Comparison of ENCODE assay signal across 23 mouse cellular contexts in genomic region chr6:96544832-96545231, GRCm38 (mm10).
DNase-seq lines count a peak whose midpoint lies in the region; ATAC-seq and TF ChIP-seq lines count a peak whose summit lies in the region.
"Had no signal": no experiment of that assay in that cellular context is flagged by ENCODE, and none has a peak within 500 bp of the region (broad histone marks: within the 10 kb centered on the region; RNA-seq: fewer than 3 reads in every experiment).

No protein-coding gene starts in this region.

- no peak overlapping the region for H3K4me2 ChIP-seq in forebrain, embryonic 11.5 days (ENCODE audit: low read depth, low read length, severe bottlenecking)
- no peak overlapping the region for H3K4me2 ChIP-seq in embryonic facial prominence, embryonic 14.5 days (ENCODE audit: low read depth, low read length)
- no peak overlapping the region for H3K4me2 ChIP-seq in hindbrain, embryonic 13.5 days
- H3K4me2 ChIP-seq: embryonic facial prominence, embryonic 15.5 days; heart, embryonic 15.5 days; liver, embryonic 11.5 days; lung, embryonic 14.5 days; stomach, embryonic 15.5 days had no signal

- peak; percentile 77 for ATAC-seq in forebrain, embryonic 11.5 days (replicated peaks; ENCODE audit: low FRiP score)
- no peak for ATAC-seq in embryonic facial prominence, embryonic 14.5 days (ENCODE audit: low read depth)
- ATAC-seq in hindbrain, embryonic 13.5 days (ENCODE audit: low FRiP score) = peak; percentile 65
- ATAC-seq in megakaryocyte, adult 5-6 weeks (ENCODE audit: poor library complexity, severe bottlenecking) = no peak
- ATAC-seq: CD4-positive, CD25-positive, alpha-beta regulatory T cell, adult 4 months had no signal

- H3K27me3 ChIP-seq in forebrain, embryonic 11.5 days (ENCODE audit: control insufficient read depth, insufficient read depth, low read length) = no peaks in the 10 kb centered on the region
- H3K27me3 ChIP-seq in forebrain, embryonic 10.5 days (ENCODE audit: poor library complexity, severe bottlenecking) = no peaks in the 10 kb centered on the region
- no peaks in the 10 kb centered on the region for H3K27me3 ChIP-seq in embryonic facial prominence, embryonic 14.5 days (replicated peaks; ENCODE audit: control insufficient read depth, insufficient read depth, low read length)
- 0 out of 2 replicates have a peak, but pooled peaks cover 4% of the 10 kb centered on the region for H3K27me3 ChIP-seq in hindbrain, embryonic 13.5 days
- H3K27me3 ChIP-seq: embryonic facial prominence, embryonic 15.5 days; heart, embryonic 15.5 days; stomach, embryonic 15.5 days had no signal

- intact Hi-C loops in gastrocnemius, adult 2 months (cut with DNase I) = no loop called here

- H3K4me1 ChIP-seq in forebrain, embryonic 11.5 days (replicated peaks; ENCODE audit: control insufficient read depth, insufficient read depth, low read length) = 0 out of 2 replicates have a peak, but pooled peaks cover 2% of the 10 kb centered on the region
- peaks cover 6% of the 10 kb centered on the region for H3K4me1 ChIP-seq in forebrain, embryonic 10.5 days
- no peaks in the 10 kb centered on the region for H3K4me1 ChIP-seq in embryonic facial prominence, embryonic 14.5 days (ENCODE audit: control insufficient read depth, insufficient read depth, low read length)
- H3K4me1 ChIP-seq in hindbrain, embryonic 13.5 days (replicated peaks) = peaks cover 11% of the 10 kb centered on the region
- H3K4me1 ChIP-seq: embryonic facial prominence, embryonic 15.5 days; heart, embryonic 15.5 days; stomach, embryonic 15.5 days had no signal

- H3K9ac ChIP-seq in forebrain, embryonic 11.5 days (ENCODE audit: low read length) = no peak overlapping the region
- H3K9ac ChIP-seq in embryonic facial prominence, embryonic 14.5 days (ENCODE audit: low read depth, low read length) = no peak overlapping the region
- H3K9ac ChIP-seq in hindbrain, embryonic 13.5 days = no peak overlapping the region
- H3K9ac ChIP-seq: embryonic facial prominence, embryonic 15.5 days; heart, embryonic 15.5 days; lung, embryonic 14.5 days; stomach, embryonic 15.5 days had no signal

- no peak overlapping the region for H3K4me3 ChIP-seq in forebrain, embryonic 11.5 days (ENCODE audit: low read depth, low read length)
- no peak overlapping the region for H3K4me3 ChIP-seq in forebrain, embryonic 10.5 days
- H3K4me3 ChIP-seq in embryonic facial prominence, embryonic 14.5 days (ENCODE audit: low read depth, low read length) = no peak overlapping the region
- no peak overlapping the region for H3K4me3 ChIP-seq in hindbrain, embryonic 13.5 days
- no peak overlapping the region for H3K4me3 ChIP-seq in gastrocnemius, adult 2 months
- H3K4me3 ChIP-seq: embryonic facial prominence, embryonic 15.5 days; heart, adult 2 months; heart, embryonic 15.5 days; limb, embryonic 10.5 days; stomach, embryonic 15.5 days had no signal

- no peak overlapping the region for H3K27ac ChIP-seq in forebrain, embryonic 11.5 days (ENCODE audit: low read depth, low read length)
- H3K27ac ChIP-seq in forebrain, embryonic 10.5 days = no peak overlapping the region
- no peak overlapping the region for H3K27ac ChIP-seq in embryonic facial prominence, embryonic 14.5 days (replicated peaks; ENCODE audit: low read depth, low read length)
- no peak overlapping the region for H3K27ac ChIP-seq in hindbrain, embryonic 13.5 days
- no peak overlapping the region for H3K27ac ChIP-seq in gastrocnemius, adult 2 months
- H3K27ac ChIP-seq: embryonic facial prominence, embryonic 15.5 days; heart, adult 2 months; heart, embryonic 15.5 days; limb, embryonic 10.5 days; stomach, embryonic 15.5 days had no signal

- no peaks in the 10 kb centered on the region for H3K36me3 ChIP-seq in forebrain, embryonic 11.5 days (ENCODE audit: control insufficient read depth, insufficient read depth, low read length)
- H3K36me3 ChIP-seq in forebrain, embryonic 10.5 days (replicated peaks) = no peaks in the 10 kb centered on the region
- H3K36me3 ChIP-seq in embryonic facial prominence, embryonic 14.5 days (ENCODE audit: control insufficient read depth, insufficient read depth, low read length) = no peaks in the 10 kb centered on the region
- H3K36me3 ChIP-seq in hindbrain, embryonic 13.5 days = no peaks in the 10 kb centered on the region
- H3K36me3 ChIP-seq: embryonic facial prominence, embryonic 15.5 days; G1E; heart, embryonic 15.5 days; limb, embryonic 10.5 days; stomach, embryonic 15.5 days had no signal

- TF ChIP-seq CTCF in gastrocnemius, adult 2 months (IDR thresholded peaks at IDR 0.05) = no peak

- no peaks in the 10 kb centered on the region for H3K9me3 ChIP-seq in forebrain, embryonic 11.5 days (ENCODE audit: control insufficient read depth, low read length)
- no peaks in the 10 kb centered on the region for H3K9me3 ChIP-seq in forebrain, embryonic 10.5 days
- H3K9me3 ChIP-seq in embryonic facial prominence, embryonic 14.5 days (ENCODE audit: control insufficient read depth, low read length) = no peaks in the 10 kb centered on the region
- H3K9me3 ChIP-seq in hindbrain, embryonic 13.5 days = no peaks in the 10 kb centered on the region
- H3K9me3 ChIP-seq: embryonic facial prominence, embryonic 15.5 days; heart, embryonic 15.5 days; limb, embryonic 10.5 days; stomach, embryonic 15.5 days had no signal

- WGBS in forebrain, embryonic 11.5 days = 31% methylated on average over 3 of the region's 3 CpGs
- 67% methylated on average over 3 of the region's 3 CpGs for WGBS in forebrain, embryonic 10.5 days
- WGBS in embryonic facial prominence, embryonic 14.5 days = 20% methylated on average over 3 of the region's 3 CpGs
- 17% methylated on average over 3 of the region's 3 CpGs for WGBS in hindbrain, embryonic 13.5 days

- no peak for DNase-seq in forebrain, embryonic 11.5 days (ENCODE audit: low spot score)
- no peak for DNase-seq in forebrain, embryonic 10.5 days (ENCODE audit: extremely low spot score, low spot score)
- peak; percentile 72 for DNase-seq in Muller cell, postnatal 12 days (ENCODE audit: inconsistent ontology term)
- peak; percentile 8 for DNase-seq in embryonic facial prominence, embryonic 14.5 days (ENCODE audit: low spot score)
- DNase-seq in gastrocnemius, adult 2 months = no peak
- no peak for DNase-seq in layer of hippocampus, adult 11-12 months (ENCODE audit: low spot score)
- DNase-seq: cerebellum, postnatal 25 days; gastrocnemius, postnatal 10 days; heart, adult 2 months; kidney, adult 2 months; kidney, postnatal 4 days; lung, embryonic 14.5 days; lung, postnatal 4 days; thymus, adult 2 months had no signal

Comparison
In these comparisons a context has a peak if more than half of its experiments do, and no peak if none do; other contexts are left out.
1. ATAC-seq: peak in forebrain, embryonic 11.5 days (single experiment) and hindbrain, embryonic 13.5 days (single experiment); none in embryonic facial prominence, embryonic 14.5 days (single experiment) and megakaryocyte, adult 5-6 weeks (single experiment).
2. DNase-seq: peak in Muller cell, postnatal 12 days (single experiment) and embryonic facial prominence, embryonic 14.5 days (single experiment); none in forebrain, embryonic 11.5 days (single experiment), forebrain, embryonic 10.5 days (single experiment), gastrocnemius, adult 2 months (single experiment) and layer of hippocampus, adult 11-12 months (single experiment).